Mouse (Mus musculus) thymus, postnatal 0 days (tissue): Measurements from ENCODE around the gene Stard3. TPM values are rescaled to one million over a fixed set of nuclear protein-coding genes. Genes with fewer than 3 reads are reported as not detected.

ENCODE experiments used
- DNase-seq: peaks from one replicate; pipeline ENCODE4 v3.0.0-alpha.2; 2015; ENCODE audit warnings: low spot score
- polyA plus RNA-seq: library from polyadenylated mRNA; unstranded; fragments of >200 nt; fragmentation: Nextera tagmentation; extraction: Ambion mirVana; gene quantifications from 2 replicates; pipeline ENCODE4 v1.2.1, GENCODE M21; 2015

The Stard3 gene
- polyA plus RNA-seq, 1 experiment from 2014 or later: 51.8 TPM

- DNase-seq: no peak
Measured at GRCm38 (mm10) chr11:98346168-98346567, 12.0 kb upstream of the Stard3 start.

- no peak for DNase-seq
Measured at GRCm38 (mm10) chr11:98347385-98348082, 10.6 kb upstream of the Stard3 start.

- peak; percentile 70 for DNase-seq
Measured at GRCm38 (mm10) chr11:98348083-98348961, 9.8 kb upstream of the Stard3 start, which contains the start of gene Ppp1r1b. TSS of gene Ppp1r1b (plus strand) at chr11:98348404.

GRCm38 (mm10) chr11:98349308-98349707, 8.9 kb upstream of the Stard3 start:
- no peak for DNase-seq

- DNase-seq: no peak
Measured at GRCm38 (mm10) chr11:98352272-98352990, 5.7 kb upstream of the Stard3 start.

DNA sequence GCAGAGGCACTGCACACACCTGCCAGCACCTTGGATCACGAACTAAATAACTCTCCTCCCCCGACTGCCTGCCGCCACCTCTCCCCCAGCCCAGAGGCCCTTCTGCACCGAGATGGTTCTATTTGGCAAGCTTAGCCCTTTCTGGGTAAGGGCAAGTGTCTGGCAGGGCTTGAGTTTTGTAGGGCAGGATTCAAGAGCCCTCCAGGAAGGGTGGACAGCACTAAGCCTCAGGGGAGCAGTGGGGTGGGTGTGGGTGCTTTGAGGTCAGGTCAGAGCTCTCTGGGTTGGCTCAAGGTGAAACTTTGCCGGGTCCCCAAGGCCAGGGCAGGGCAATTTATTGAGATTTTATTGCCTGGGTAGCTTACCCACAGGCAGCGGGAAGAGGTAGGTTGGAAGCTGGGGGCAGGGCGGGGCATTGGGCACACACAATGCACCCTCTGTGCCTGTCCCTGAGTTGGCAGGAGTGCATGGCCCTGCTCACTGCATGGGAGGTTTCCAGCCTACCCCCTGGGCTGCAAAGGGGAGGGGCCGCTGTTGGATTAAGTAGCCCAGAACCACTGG, 4.4 kb upstream of the Stard3 start:
- DNase-seq: no peak

- DNase-seq: no peak
Measured at GRCm38 (mm10) chr11:98354445-98354844, 3.7 kb upstream of the Stard3 start.

- DNase-seq: peak; percentile 84
Measured at GRCm38 (mm10) chr11:98355732-98356299, 2.4 kb upstream of the Stard3 start.

DNA sequence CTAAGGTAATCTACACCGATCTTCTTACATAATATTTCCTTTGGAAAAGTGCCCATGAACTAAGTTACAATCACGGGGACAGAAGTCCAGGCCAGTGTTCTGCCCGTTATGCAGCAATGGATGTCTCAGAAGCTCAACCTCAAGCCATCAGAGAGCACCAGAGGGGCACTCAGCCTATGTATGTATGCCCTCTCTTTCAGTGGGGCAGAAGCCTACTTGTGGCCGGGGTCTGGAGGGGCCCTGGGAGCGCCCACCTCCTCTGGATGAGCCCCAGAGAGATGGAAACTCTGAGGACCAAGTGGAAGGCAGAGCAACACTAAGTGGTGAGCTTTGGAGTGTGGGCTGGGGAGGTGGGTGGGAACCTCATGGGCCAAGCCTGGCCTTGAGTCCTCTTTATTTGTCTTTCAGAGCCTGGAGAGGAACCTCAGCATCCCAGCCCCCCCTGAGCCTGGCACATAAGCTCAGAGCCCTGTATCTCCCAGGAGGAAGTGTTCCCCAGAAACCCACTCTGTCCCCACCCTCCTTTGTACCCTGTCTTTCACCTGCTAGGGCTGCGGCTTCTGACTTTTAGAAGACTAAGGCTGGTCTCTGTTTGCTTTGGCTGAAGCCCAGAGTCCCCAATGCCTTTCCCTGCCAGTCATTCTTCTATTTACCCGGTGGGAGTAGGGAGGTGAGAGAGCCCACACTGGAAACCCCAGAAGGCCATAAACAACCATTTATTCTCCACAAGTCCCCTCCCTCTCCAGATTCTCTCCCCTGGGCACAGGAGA, 1.4 kb upstream of the Stard3 start:
- DNase-seq: no peak

DNA sequence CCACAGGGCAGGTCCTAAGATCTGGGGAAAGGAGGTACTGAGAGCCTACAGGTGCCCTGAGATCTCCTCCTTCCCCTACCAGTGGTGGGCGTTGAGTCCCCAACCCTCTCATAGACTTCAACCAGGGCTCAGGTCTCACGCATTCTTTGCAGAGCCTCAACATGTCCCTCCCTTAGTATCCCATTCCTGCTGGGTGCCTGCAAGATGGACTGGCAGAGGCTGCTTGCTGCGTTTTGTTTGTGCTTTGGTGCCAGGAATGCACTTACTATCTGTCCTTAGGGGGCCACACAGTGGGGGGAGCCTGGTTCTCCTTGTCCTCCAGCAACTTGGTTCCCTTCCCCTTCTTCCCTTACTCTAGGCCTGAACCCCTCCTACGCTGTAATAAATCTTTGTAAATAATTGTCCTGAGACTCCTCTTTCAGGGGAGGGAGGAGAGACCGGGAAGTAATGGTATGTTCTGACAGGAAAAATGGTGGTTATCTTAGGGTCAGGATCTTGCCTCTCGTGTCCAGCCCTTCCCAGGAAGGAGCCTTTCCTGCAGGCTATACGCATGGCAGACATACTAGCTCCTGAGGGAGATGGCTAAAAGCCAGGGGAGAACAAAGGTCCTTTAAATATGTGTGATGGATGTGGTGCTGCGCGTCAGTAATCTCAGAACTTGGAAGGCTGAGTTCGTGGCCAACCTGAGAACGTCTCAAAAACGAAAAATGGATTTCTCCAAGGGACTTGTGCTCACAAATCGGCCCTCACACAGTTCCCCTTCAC, 590 bp upstream of the Stard3 start:
- DNase-seq: peak; percentile 22

- DNase-seq: no peak
Measured at GRCm38 (mm10) chr11:98360866-98361521, 2.8 kb downstream of the Stard3 start.

DNA sequence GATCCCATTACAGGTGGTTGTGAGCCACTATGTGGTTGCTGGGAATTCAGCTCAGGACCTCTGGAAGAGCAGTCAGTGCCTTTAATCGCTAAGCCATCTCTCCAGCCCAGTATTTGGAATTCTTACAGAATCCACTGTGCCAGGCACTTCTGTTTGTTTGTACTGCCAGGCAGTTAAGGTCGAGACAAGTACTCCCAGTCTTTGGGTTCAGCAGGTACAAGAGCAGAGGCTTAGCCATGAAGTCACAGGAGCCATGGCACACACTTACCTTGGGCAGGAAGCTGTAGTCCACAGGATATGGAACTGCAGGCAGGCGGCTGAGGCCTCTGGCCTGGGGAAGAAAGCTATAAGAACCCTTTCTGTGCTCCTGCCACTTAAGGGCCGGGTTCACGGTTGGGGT, 5.6 kb downstream of the Stard3 start:
- DNase-seq: no peak

DNA sequence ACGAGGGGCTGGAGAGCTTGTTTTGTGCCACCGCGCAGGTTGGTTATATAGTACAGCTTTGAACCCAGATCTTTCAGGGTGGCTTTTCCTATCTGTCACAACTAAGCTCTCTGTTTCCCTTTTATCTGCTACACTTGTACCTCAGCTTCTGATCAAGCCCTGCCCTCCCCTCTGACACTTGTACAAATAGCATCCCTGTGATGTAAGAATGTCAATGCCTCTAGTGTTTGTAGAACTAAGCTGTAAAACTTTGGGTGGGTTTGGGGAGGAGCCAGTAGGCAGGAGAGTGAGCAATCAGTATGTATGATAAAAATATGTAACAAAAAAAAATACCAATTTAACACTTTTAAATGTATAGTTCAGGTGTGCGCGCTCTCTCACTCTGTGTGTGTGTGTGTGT, 6.2 kb downstream of the Stard3 start:
- no peak for DNase-seq

GRCm38 (mm10) chr11:98366290-98366689, 8.1 kb downstream of the Stard3 start:
- DNase-seq: peak; percentile 29

DNA sequence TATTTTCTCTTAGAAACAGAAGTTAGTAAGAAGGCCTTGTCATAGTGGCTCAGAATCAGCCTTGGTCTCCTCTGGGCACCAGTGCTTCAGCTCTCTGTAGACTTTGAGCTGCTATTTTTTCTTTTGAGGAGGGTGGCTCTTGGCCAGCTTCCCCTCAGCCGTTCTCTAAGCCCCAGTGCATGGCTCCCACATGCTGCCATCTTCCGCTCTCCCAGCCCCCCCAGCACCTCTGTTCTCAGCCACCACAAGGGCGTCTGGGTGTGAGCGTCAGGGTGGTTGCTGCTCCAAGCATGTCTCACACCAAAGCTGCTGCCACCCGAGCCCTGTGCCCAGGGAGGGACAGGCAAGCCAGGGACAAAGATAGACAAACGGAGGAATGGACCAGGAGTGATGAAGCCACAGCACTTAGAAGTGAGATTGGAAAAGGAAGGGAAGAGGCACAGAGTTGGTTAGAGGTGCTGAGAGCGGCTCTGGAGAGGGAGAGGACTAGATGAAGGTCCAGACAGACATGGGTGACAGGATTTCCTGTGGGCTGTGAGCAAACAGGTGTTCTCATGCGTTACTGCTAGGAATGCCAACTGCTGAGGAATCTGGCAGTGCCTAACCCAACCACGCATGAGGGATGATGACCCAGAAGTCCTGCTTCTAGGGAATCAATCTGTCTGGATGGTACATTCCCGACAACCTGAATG, 9.1 kb downstream of the Stard3 start:
- DNase-seq: peak; percentile 66

DNA sequence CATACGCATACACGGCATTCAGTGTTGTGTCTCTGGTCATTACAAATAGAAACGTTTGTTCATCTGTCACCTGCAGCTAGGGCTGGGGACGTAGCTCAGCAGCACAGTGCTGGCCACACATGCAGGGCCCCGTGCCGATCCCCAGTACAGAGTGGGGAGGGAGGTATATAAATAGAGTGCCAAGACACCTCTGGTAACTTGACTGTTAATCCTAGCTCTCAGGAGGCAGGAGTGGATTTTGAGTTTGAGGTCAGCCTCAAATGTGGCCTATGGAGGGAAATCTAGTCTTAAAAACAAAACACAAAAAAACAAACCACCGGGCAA, 9.7 kb downstream of the Stard3 start:
- no peak for DNase-seq

DNA sequence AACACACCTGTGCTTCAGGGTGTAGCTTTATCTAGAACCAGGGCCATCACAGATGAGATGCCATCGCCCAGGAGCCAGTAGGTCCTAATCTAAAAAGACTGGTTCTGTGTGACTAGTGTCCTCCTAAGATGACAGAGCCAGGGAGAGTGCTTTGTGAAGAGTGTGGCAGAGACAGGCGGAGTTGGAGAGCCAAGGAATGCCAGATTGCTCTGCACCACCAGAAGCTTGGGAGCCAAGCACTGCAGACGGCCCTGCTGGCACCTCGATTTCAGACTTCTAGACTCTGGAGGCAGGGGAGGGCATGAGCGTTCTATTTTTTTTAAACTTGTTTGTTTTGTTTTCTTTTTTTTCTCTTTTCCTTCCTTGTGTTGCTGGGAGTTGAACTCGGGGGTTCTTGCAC, 11.2 kb downstream of the Stard3 start:
- no peak for DNase-seq

- DNase-seq: no peak
Measured at GRCm38 (mm10) chr11:98370588-98370987, 12.4 kb downstream of the Stard3 start.
